Comparison of ENCODE assay signal across 8 mouse cellular contexts in genomic region chr1:191292348-191292747, GRCm38 (mm10). TPM values are rescaled to one million over a fixed set of nuclear protein-coding genes. Genes with fewer than 3 reads are reported as not detected.
DNase-seq lines count a peak whose midpoint lies in the region; ATAC-seq and TF ChIP-seq lines count a peak whose summit lies in the region.

No protein-coding gene starts in this region.

- H3K4me2 ChIP-seq in kidney, postnatal 0 days (ENCODE audit: low read length), result no peak overlapping the region

- no peak for TF ChIP-seq CTCF in kidney, postnatal 0 days (IDR thresholded peaks at IDR 0.05; ENCODE audit: low read depth)

- peak; percentile 98 for DNase-seq in heart, adult 11 months
- no peak for DNase-seq in heart, embryonic 10.5 days (ENCODE audit: low spot score)
- DNase-seq in Muller cell, postnatal 12 days (ENCODE audit: inconsistent ontology term), result peak; percentile 98
- peak; percentile 57 to 65 for DNase-seq in cerebellum, postnatal 14 days
- no peak for DNase-seq in kidney, postnatal 0 days (ENCODE audit: low spot score)
- peak; percentile 72 for DNase-seq in lung, postnatal 10 days
- no peak for DNase-seq in thymus, postnatal 25 days
- no peak for DNase-seq in T-cell, adult 2 months (ENCODE audit: low spot score)

- H3K27ac ChIP-seq in heart, embryonic 10.5 days, result no peak overlapping the region
- H3K27ac ChIP-seq in kidney, postnatal 0 days, result 0 out of 2 replicates have a peak overlapping the region, but pooled peaks have one; percentile 31

- H3K9ac ChIP-seq in kidney, postnatal 0 days (ENCODE audit: low read depth, low read length), result no peak overlapping the region

- no peaks in the 10 kb centered on the region for H3K9me3 ChIP-seq in heart, embryonic 10.5 days
- H3K9me3 ChIP-seq in kidney, postnatal 0 days (replicated peaks; ENCODE audit: low read length), result no peaks in the 10 kb centered on the region

- peaks cover 32% of the 10 kb centered on the region for H3K4me1 ChIP-seq in heart, embryonic 10.5 days
- peaks cover 4% of the 10 kb centered on the region; the same call in 1 of the 2 replicates for H3K4me1 ChIP-seq in kidney, postnatal 0 days (replicated peaks; ENCODE audit: insufficient read depth, low read length)

- no peaks in the 10 kb centered on the region for H3K36me3 ChIP-seq in heart, embryonic 10.5 days
- no peaks in the 10 kb centered on the region for H3K36me3 ChIP-seq in kidney, postnatal 0 days (ENCODE audit: insufficient read depth, low read length)

- H3K4me3 ChIP-seq in heart, embryonic 10.5 days, result no peak overlapping the region
- H3K4me3 ChIP-seq in kidney, postnatal 0 days (replicated peaks; ENCODE audit: low read depth, low read length), result no peak overlapping the region

- ATAC-seq in kidney, postnatal 0 days (replicated peaks; ENCODE audit: low FRiP score, low read depth), result peak; percentile 41

- H3K27me3 ChIP-seq in heart, embryonic 10.5 days (ENCODE audit: insufficient read depth, poor library complexity, severe bottlenecking), result no peaks in the 10 kb centered on the region
- H3K27me3 ChIP-seq in kidney, postnatal 0 days (ENCODE audit: insufficient read depth, low read length), result no peaks in the 10 kb centered on the region

- 71% methylated on average over 5 of the region's 5 CpGs for WGBS in heart, embryonic 10.5 days
- WGBS in kidney, postnatal 0 days, result 50% methylated on average over 5 of the region's 5 CpGs

RNA-seq across cellular contexts. Expression of gene Nenf, which starts 25.6 kb away (rescaled TPM):
- 78.2 and 78.6 TPM in 2 replicates for polyA plus RNA-seq in heart, embryonic 10.5 days (2016; fragmentation: Nextera tagmentation; extraction: Ambion mirVana)
- polyA plus RNA-seq in kidney, postnatal 0 days (2015; fragmentation: Nextera tagmentation; extraction: Ambion mirVana), result 140 and 144 TPM in 2 replicates

RNA-seq across cellular contexts. Expression of gene Tmem206, which starts 33.4 kb away (rescaled TPM):
- polyA plus RNA-seq in heart, embryonic 10.5 days (2016; fragmentation: Nextera tagmentation; extraction: Ambion mirVana), result 17.0 and 18.8 TPM in 2 replicates
- 19.7 and 24.5 TPM in 2 replicates for polyA plus RNA-seq in kidney, postnatal 0 days (2015; fragmentation: Nextera tagmentation; extraction: Ambion mirVana)

Comparison
In these comparisons a context has a peak if more than half of its experiments do, and no peak if none do; other contexts are left out.
1. DNase-seq: peak in heart, adult 11 months (single experiment), Muller cell, postnatal 12 days (single experiment), cerebellum, postnatal 14 days (2 of 2) and lung, postnatal 10 days (single experiment); none in heart, embryonic 10.5 days (single experiment), kidney, postnatal 0 days (single experiment), thymus, postnatal 25 days (single experiment) and T-cell, adult 2 months (single experiment).